In genomic region chr8:72183554-72184202, GRCm38 (mm10) we compare ENCODE assay signal across 14 mouse cellular contexts. TPM values are rescaled to one million over a fixed set of nuclear protein-coding genes. Genes with fewer than 3 reads are reported as not detected.
DNase-seq lines count a peak whose midpoint lies in the region; ATAC-seq lines count a peak whose summit lies in the region.
"Had no signal": no experiment of that assay in that cellular context is flagged by ENCODE, and none has a peak within 500 bp of the region (broad histone marks: within the 10 kb centered on the region; RNA-seq: fewer than 3 reads in every experiment).

No protein-coding gene starts in this region.

- no peak for DNase-seq in embryonic facial prominence, embryonic 10.5 days (ENCODE audit: low spot score)
- DNase-seq in midbrain, embryonic 11.5 days (ENCODE audit: low spot score, missing footprints), result peak; percentile 53
- no peak for DNase-seq in gastrocnemius, postnatal 10 days
- DNase-seq in kidney, postnatal 4 days, result no peak
- DNase-seq: heart, adult 18-20 months; liver, embryonic 13.5 days had no signal

- no peaks in the 10 kb centered on the region for H3K4me1 ChIP-seq in embryonic facial prominence, embryonic 15.5 days
- H3K4me1 ChIP-seq in embryonic facial prominence, embryonic 10.5 days, result no peaks in the 10 kb centered on the region
- no peaks in the 10 kb centered on the region for H3K4me1 ChIP-seq in midbrain, embryonic 11.5 days (ENCODE audit: control insufficient read depth, insufficient read depth, low read length)
- no peaks in the 10 kb centered on the region for H3K4me1 ChIP-seq in midbrain, embryonic 13.5 days (replicated peaks)
- H3K4me1 ChIP-seq: embryonic facial prominence, embryonic 13.5 days; kidney, embryonic 15.5 days; liver, embryonic 13.5 days; neural tube, embryonic 12.5 days had no signal

- H3K9me3 ChIP-seq in embryonic facial prominence, embryonic 15.5 days (replicated peaks), result no peaks in the 10 kb centered on the region
- H3K9me3 ChIP-seq in embryonic facial prominence, embryonic 10.5 days, result no peaks in the 10 kb centered on the region
- H3K9me3 ChIP-seq in midbrain, embryonic 11.5 days (ENCODE audit: control insufficient read depth, low read length), result no peaks in the 10 kb centered on the region
- no peaks in the 10 kb centered on the region for H3K9me3 ChIP-seq in midbrain, embryonic 13.5 days
- H3K9me3 ChIP-seq: embryonic facial prominence, embryonic 13.5 days; kidney, embryonic 15.5 days; liver, embryonic 13.5 days; neural tube, embryonic 12.5 days had no signal

- no peak overlapping the region for H3K4me2 ChIP-seq in embryonic facial prominence, embryonic 15.5 days (replicated peaks)
- no peak overlapping the region for H3K4me2 ChIP-seq in midbrain, embryonic 11.5 days
- H3K4me2 ChIP-seq in midbrain, embryonic 13.5 days (replicated peaks), result no peak overlapping the region
- H3K4me2 ChIP-seq: embryonic facial prominence, embryonic 13.5 days; kidney, embryonic 15.5 days; liver, embryonic 13.5 days; neural tube, embryonic 12.5 days had no signal

- H3K27me3 ChIP-seq in embryonic facial prominence, embryonic 15.5 days, result no peaks in the 10 kb centered on the region
- H3K27me3 ChIP-seq in embryonic facial prominence, embryonic 10.5 days (replicated peaks; ENCODE audit: low read depth, poor library complexity, severe bottlenecking), result no peaks in the 10 kb centered on the region
- no peaks in the 10 kb centered on the region for H3K27me3 ChIP-seq in midbrain, embryonic 11.5 days (ENCODE audit: control insufficient read depth, insufficient read depth, low read length)
- H3K27me3 ChIP-seq in midbrain, embryonic 13.5 days, result no peaks in the 10 kb centered on the region
- H3K27me3 ChIP-seq: embryonic facial prominence, embryonic 13.5 days; kidney, embryonic 15.5 days; liver, embryonic 13.5 days; neural tube, embryonic 12.5 days had no signal

- no peak overlapping the region for H3K4me3 ChIP-seq in embryonic facial prominence, embryonic 15.5 days (replicated peaks)
- no peak overlapping the region for H3K4me3 ChIP-seq in embryonic facial prominence, embryonic 10.5 days
- no peak overlapping the region for H3K4me3 ChIP-seq in midbrain, embryonic 11.5 days (ENCODE audit: low read depth, low read length)
- no peak overlapping the region for H3K4me3 ChIP-seq in midbrain, embryonic 13.5 days (replicated peaks)
- H3K4me3 ChIP-seq: embryonic facial prominence, embryonic 13.5 days; kidney, embryonic 15.5 days; liver, embryonic 13.5 days; neural tube, embryonic 12.5 days had no signal

- H3K36me3 ChIP-seq in embryonic facial prominence, embryonic 15.5 days, result peaks cover 33% of the 10 kb centered on the region
- peaks cover 34% of the 10 kb centered on the region for H3K36me3 ChIP-seq in embryonic facial prominence, embryonic 10.5 days (replicated peaks)
- H3K36me3 ChIP-seq in midbrain, embryonic 11.5 days (ENCODE audit: control insufficient read depth, insufficient read depth, low read length), result peaks cover 7% of the 10 kb centered on the region; the same call in 1 of the 2 replicates
- H3K36me3 ChIP-seq in midbrain, embryonic 13.5 days, result peaks cover 38% of the 10 kb centered on the region

- no peak overlapping the region for H3K27ac ChIP-seq in embryonic facial prominence, embryonic 15.5 days (replicated peaks)
- no peak overlapping the region for H3K27ac ChIP-seq in embryonic facial prominence, embryonic 10.5 days (replicated peaks)
- H3K27ac ChIP-seq in midbrain, embryonic 11.5 days (ENCODE audit: low read depth, low read length), result no peak overlapping the region
- H3K27ac ChIP-seq in midbrain, embryonic 13.5 days, result no peak overlapping the region
- H3K27ac ChIP-seq: embryonic facial prominence, embryonic 13.5 days; kidney, embryonic 15.5 days; liver, embryonic 13.5 days; neural tube, embryonic 12.5 days had no signal

- no peak overlapping the region for H3K9ac ChIP-seq in embryonic facial prominence, embryonic 15.5 days
- no peak overlapping the region for H3K9ac ChIP-seq in midbrain, embryonic 11.5 days (ENCODE audit: low read length)
- no peak overlapping the region for H3K9ac ChIP-seq in midbrain, embryonic 13.5 days (replicated peaks)
- H3K9ac ChIP-seq: embryonic facial prominence, embryonic 13.5 days; kidney, embryonic 15.5 days; liver, embryonic 13.5 days; neural tube, embryonic 12.5 days had no signal

- ATAC-seq in embryonic facial prominence, embryonic 15.5 days (ENCODE audit: insufficient number of reproducible peaks, low FRiP score, low TSS enrichment, low read depth), result peak; percentile 18; the same call in 1 of the 2 replicates
- ATAC-seq in midbrain, embryonic 11.5 days (ENCODE audit: low FRiP score), result no peak
- ATAC-seq in midbrain, embryonic 13.5 days, result no peak
- ATAC-seq in hematopoietic stem cell, adult 5-6 weeks (replicated peaks in 1 of 2; ENCODE audit: insufficient read depth in 1 of 2, low FRiP score in 2 of 2, low TSS enrichment in 1 of 2, low read depth in 1 of 2, poor library complexity in 2 of 2, severe bottlenecking in 2 of 2), result peak; percentile 87 to 89
- ATAC-seq in neutrophil, adult 5-6 weeks (ENCODE audit: extremely low read depth, insufficient number of reproducible peaks, low FRiP score, poor library complexity, severe bottlenecking), result peak; percentile 88

- 81% methylated on average over 2 of the region's 2 CpGs for WGBS in embryonic facial prominence, embryonic 15.5 days
- WGBS in embryonic facial prominence, embryonic 10.5 days, result 94% methylated on average over 2 of the region's 2 CpGs
- 84% methylated on average over 2 of the region's 2 CpGs for WGBS in midbrain, embryonic 11.5 days
- 76% methylated on average over 2 of the region's 2 CpGs for WGBS in midbrain, embryonic 13.5 days

RNA-seq across cellular contexts. Expression of gene Hsh2d, which starts 5.8 kb away (rescaled TPM):
- polyA plus RNA-seq in embryonic facial prominence, embryonic 15.5 days (2015; fragmentation: Nextera tagmentation; extraction: Ambion mirVana), result 0.26 TPM in 1 of 2 replicates, not detected in the other
- polyA plus RNA-seq in embryonic facial prominence, embryonic 10.5 days (2016; fragmentation: Nextera tagmentation; extraction: Ambion mirVana), result not detected in 2 replicates
- not detected in 2 replicates for polyA plus RNA-seq in midbrain, embryonic 11.5 days (2014; fragmentation: Nextera tagmentation; extraction: Ambion mirVana)
- 0.13 TPM in 1 of 2 replicates, not detected in the other for polyA plus RNA-seq in midbrain, embryonic 13.5 days (2015; fragmentation: Nextera tagmentation; extraction: Ambion mirVana)
- 10.1 and 14.3 TPM in 2 replicates for total RNA-seq in hematopoietic stem cell, adult 5-6 weeks (2017)
- 38.6 and 47.4 TPM in 2 replicates for total RNA-seq in neutrophil, adult 5-6 weeks (2017)
- not detected for total RNA-seq in gastrocnemius, postnatal 10 days (2021)
- polyA plus RNA-seq: embryonic facial prominence, embryonic 13.5 days; neural tube, embryonic 12.5 days had no signal

RNA-seq across cellular contexts. Expression of gene Rab8a, which starts 22.7 kb away (rescaled TPM):
- 113 and 116 TPM in 2 replicates for polyA plus RNA-seq in embryonic facial prominence, embryonic 15.5 days (2015; fragmentation: Nextera tagmentation; extraction: Ambion mirVana)
- polyA plus RNA-seq in embryonic facial prominence, embryonic 10.5 days (2016; fragmentation: Nextera tagmentation; extraction: Ambion mirVana), result 130 and 139 TPM in 2 replicates
- 103 and 107 TPM in 2 replicates for polyA plus RNA-seq in midbrain, embryonic 11.5 days (2014; fragmentation: Nextera tagmentation; extraction: Ambion mirVana)
- polyA plus RNA-seq in midbrain, embryonic 13.5 days (2015; fragmentation: Nextera tagmentation; extraction: Ambion mirVana), result 104 and 107 TPM in 2 replicates
- 317 and 486 TPM in 2 replicates for total RNA-seq in hematopoietic stem cell, adult 5-6 weeks (2017)
- total RNA-seq in neutrophil, adult 5-6 weeks (2017), result 510 and 563 TPM in 2 replicates
- 10 to 100 TPM; 22.8 to 30.8 TPM for total RNA-seq in gastrocnemius, postnatal 10 days (2021)

RNA-seq across cellular contexts. Expression of gene Cib3, which starts 29.0 kb away (rescaled TPM):
- 0.31 TPM in 1 of 2 replicates, not detected in the other for polyA plus RNA-seq in embryonic facial prominence, embryonic 15.5 days (2015; fragmentation: Nextera tagmentation; extraction: Ambion mirVana)
- polyA plus RNA-seq in embryonic facial prominence, embryonic 10.5 days (2016; fragmentation: Nextera tagmentation; extraction: Ambion mirVana), result not detected in 2 replicates
- polyA plus RNA-seq in midbrain, embryonic 11.5 days (2014; fragmentation: Nextera tagmentation; extraction: Ambion mirVana), result not detected in 2 replicates
- polyA plus RNA-seq in midbrain, embryonic 13.5 days (2015; fragmentation: Nextera tagmentation; extraction: Ambion mirVana), result not detected in 2 replicates
- not detected in 2 replicates for total RNA-seq in hematopoietic stem cell, adult 5-6 weeks (2017)
- 1.6 and 1.7 TPM in 2 replicates for total RNA-seq in neutrophil, adult 5-6 weeks (2017)
- total RNA-seq in gastrocnemius, postnatal 10 days (2021), result not detected
- polyA plus RNA-seq: embryonic facial prominence, embryonic 13.5 days; kidney, embryonic 15.5 days; liver, embryonic 13.5 days; neural tube, embryonic 12.5 days; stomach, embryonic 14.5 days had no signal

RNA-seq across cellular contexts. Expression of gene Gm11034, which starts 29.8 kb away (rescaled TPM):
- polyA plus RNA-seq in embryonic facial prominence, embryonic 15.5 days (2015; fragmentation: Nextera tagmentation; extraction: Ambion mirVana), result not detected in 2 replicates
- not detected in 2 replicates for polyA plus RNA-seq in embryonic facial prominence, embryonic 10.5 days (2016; fragmentation: Nextera tagmentation; extraction: Ambion mirVana)
- polyA plus RNA-seq in midbrain, embryonic 11.5 days (2014; fragmentation: Nextera tagmentation; extraction: Ambion mirVana), result not detected in 2 replicates
- polyA plus RNA-seq in midbrain, embryonic 13.5 days (2015; fragmentation: Nextera tagmentation; extraction: Ambion mirVana), result not detected in 2 replicates
- total RNA-seq in hematopoietic stem cell, adult 5-6 weeks (2017), result not detected in 2 replicates
- total RNA-seq in neutrophil, adult 5-6 weeks (2017), result not detected in 2 replicates
- total RNA-seq in gastrocnemius, postnatal 10 days (2021), result not detected
- total RNA-seq: heart, adult 18-20 months had no signal
- polyA plus RNA-seq: embryonic facial prominence, embryonic 13.5 days; kidney, embryonic 15.5 days; liver, embryonic 13.5 days; neural tube, embryonic 12.5 days; stomach, embryonic 14.5 days had no signal

RNA-seq across cellular contexts. Expression of gene Fam32a, which starts 35.9 kb away (rescaled TPM):
- 71.0 and 72.1 TPM in 2 replicates for polyA plus RNA-seq in embryonic facial prominence, embryonic 15.5 days (2015; fragmentation: Nextera tagmentation; extraction: Ambion mirVana)
- polyA plus RNA-seq in embryonic facial prominence, embryonic 10.5 days (2016; fragmentation: Nextera tagmentation; extraction: Ambion mirVana), result 77.6 and 82.4 TPM in 2 replicates
- polyA plus RNA-seq in midbrain, embryonic 11.5 days (2014; fragmentation: Nextera tagmentation; extraction: Ambion mirVana), result 73.1 and 77.8 TPM in 2 replicates
- polyA plus RNA-seq in midbrain, embryonic 13.5 days (2015; fragmentation: Nextera tagmentation; extraction: Ambion mirVana), result 116 and 121 TPM in 2 replicates
- total RNA-seq in hematopoietic stem cell, adult 5-6 weeks (2017), result 67.6 and 81.8 TPM in 2 replicates
- 259 and 282 TPM in 2 replicates for total RNA-seq in neutrophil, adult 5-6 weeks (2017)
- 10 to 100 TPM; 14.7 to 17.9 TPM for total RNA-seq in gastrocnemius, postnatal 10 days (2021)

Comparison
In these comparisons a context has a peak if more than half of its experiments do, and no peak if none do; other contexts are left out.
1. ATAC-seq: peak in embryonic facial prominence, embryonic 15.5 days (single experiment), hematopoietic stem cell, adult 5-6 weeks (2 of 2) and neutrophil, adult 5-6 weeks (single experiment); none in midbrain, embryonic 11.5 days (single experiment) and midbrain, embryonic 13.5 days (single experiment).